Mouse (Mus musculus) frontal cortex, postnatal 10 days (tissue): ENCODE measurements around the gene 2410137M14Rik.
"Not testable (repeated sequence)": the region's sequence is repeated elsewhere in the genome, so short reads cannot be mapped to it uniquely, and the experiment has no call there.

Experiments
- DNase-seq, 2 experiments: peaks; one replicate each; pipeline ENCODE4 v3.0.0; 2022; ENCODE audit warnings: low spot score in 2 of 2, mixed read lengths in 1 of 2

The 2410137M14Rik gene

GRCm38 (mm10) chr17:36981221-36981813 lies at the start of gene 2410137M14Rik:
Gene 2410137M14Rik, minus strand, starts transcription at chr17:36981237.
- DNase-seq: no peak

GRCm38 (mm10) chr17:37029162-37029561 lies 48.1 kb upstream of the 2410137M14Rik start:
- no peak for DNase-seq

- DNase-seq: peak; percentile 93 to 94
Observed at GRCm38 (mm10) chr17:37028683-37029120, 47.7 kb upstream of the 2410137M14Rik start.

- DNase-seq: no peak
Observed at GRCm38 (mm10) chr17:37028212-37028611, 47.2 kb upstream of the 2410137M14Rik start.

GRCm38 (mm10) chr17:37027486-37027885 lies 46.4 kb upstream of the 2410137M14Rik start:
- no peak for DNase-seq

- DNase-seq: no peak
Observed at GRCm38 (mm10) chr17:37026425-37026824, 45.4 kb upstream of the 2410137M14Rik start.

- DNase-seq: no peak
Observed at GRCm38 (mm10) chr17:37022628-37023576, 41.9 kb upstream of the 2410137M14Rik start, which contains the start of gene Mog. Gene Mog, minus strand, starts transcription at chr17:37023398.

- not testable (repeated sequence) for DNase-seq
Observed at GRCm38 (mm10) chr17:37019242-37019641, 38.2 kb upstream of the 2410137M14Rik start.

- no peak for DNase-seq
Observed at GRCm38 (mm10) chr17:37018328-37018727, 37.3 kb upstream of the 2410137M14Rik start.

- DNase-seq: no peak
Observed at GRCm38 (mm10) chr17:37016333-37016732, 35.3 kb upstream of the 2410137M14Rik start.

- DNase-seq: no peak
Observed at GRCm38 (mm10) chr17:37012141-37012540, 31.1 kb upstream of the 2410137M14Rik start.

- DNase-seq: no peak
Observed at GRCm38 (mm10) chr17:37011719-37012118, 30.7 kb upstream of the 2410137M14Rik start.

GRCm38 (mm10) chr17:37009460-37010042 lies 28.5 kb upstream of the 2410137M14Rik start:
- no peak for DNase-seq

- DNase-seq: no peak
Observed at GRCm38 (mm10) chr17:37008161-37008560, 27.1 kb upstream of the 2410137M14Rik start.

GRCm38 (mm10) chr17:37003366-37003765 lies 22.3 kb upstream of the 2410137M14Rik start:
- no peak for DNase-seq

GRCm38 (mm10) chr17:37002364-37003330 lies 21.6 kb upstream of the 2410137M14Rik start:
- peak in 1 of 2 experiments; percentile 55 for DNase-seq

- no peak for DNase-seq
Observed at GRCm38 (mm10) chr17:37000863-37001262, 19.8 kb upstream of the 2410137M14Rik start, which contains the start of gene Zfp57. Gene Zfp57, plus strand, starts transcription at chr17:37001163.

GRCm38 (mm10) chr17:36998477-36998876 lies 17.4 kb upstream of the 2410137M14Rik start:
- DNase-seq: no peak

- DNase-seq: peak in 1 of 2 experiments; percentile 62
Observed at GRCm38 (mm10) chr17:36997033-36997735, 16.1 kb upstream of the 2410137M14Rik start.

GRCm38 (mm10) chr17:36995448-36995847 lies 14.4 kb upstream of the 2410137M14Rik start:
- DNase-seq: no peak
